Mouse (Mus musculus) thymus, adult 2 months (tissue): ENCODE measurements around the gene Flot1.

Source experiments
- CTCF ChIP-seq: fragments of 200-500 bp; IDR thresholded peaks from 2 replicates; pipeline ENCODE4 v1.5.1; 2012; ENCODE audit warnings: mild to moderate bottlenecking, control low read depth, low read length, moderate library complexity, borderline replicate concordance; ENCODE audit not compliant: control insufficient read depth, poor library complexity, insufficient read depth; ENCODE audit errors: extremely low read depth
- POLR2A ChIP-seq: fragments of 200-500 bp; IDR thresholded peaks from 2 replicates; pipeline ENCODE4 v1.6.1; 2012; ENCODE audit warnings: mild to moderate bottlenecking, low read length, control low read depth, moderate library complexity; ENCODE audit not compliant: control insufficient read depth, poor library complexity, insufficient read depth; ENCODE audit errors: extremely low read depth

DNA sequence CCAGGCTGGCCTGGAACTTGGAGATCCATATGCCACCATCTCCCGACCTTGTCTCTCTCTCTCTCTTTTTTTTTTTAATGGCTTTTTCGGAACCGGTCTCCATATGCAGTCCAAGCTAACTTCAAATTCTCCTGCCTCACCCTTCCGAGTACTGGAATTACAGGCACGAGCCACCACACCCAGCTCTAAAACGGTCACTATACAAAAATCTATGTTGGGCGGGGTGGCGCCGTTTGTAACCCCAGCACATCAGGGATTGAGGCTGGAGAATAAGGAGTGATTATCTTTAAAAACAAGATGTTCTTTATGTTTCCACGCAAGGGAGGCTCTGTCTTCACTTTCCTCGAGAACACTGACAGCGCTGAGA, 37.8 kb downstream of the Flot1 start:
- TF ChIP-seq CTCF (no peak), POLR2A (no peak)
